Mouse (Mus musculus) duodenum, adult 2 months (tissue): Measurements from ENCODE around the gene Wdr62. TPM values are rescaled to one million over a fixed set of nuclear protein-coding genes. Genes with fewer than 3 reads are reported as not detected.

Source experiments
- polyA plus RNA-seq: library from polyadenylated mRNA; depleted of rRNA; stranded (reverse); fragments of >200 nt; gene quantifications from 2 replicates; pipeline ENCODE4 v1.2.3, GENCODE M21; 2012; ENCODE audit warnings: low replicate concordance; rRNA removed

Gene Wdr62
- 13.0 and 14.3 TPM in 2 replicates for polyA plus RNA-seq

DNA sequence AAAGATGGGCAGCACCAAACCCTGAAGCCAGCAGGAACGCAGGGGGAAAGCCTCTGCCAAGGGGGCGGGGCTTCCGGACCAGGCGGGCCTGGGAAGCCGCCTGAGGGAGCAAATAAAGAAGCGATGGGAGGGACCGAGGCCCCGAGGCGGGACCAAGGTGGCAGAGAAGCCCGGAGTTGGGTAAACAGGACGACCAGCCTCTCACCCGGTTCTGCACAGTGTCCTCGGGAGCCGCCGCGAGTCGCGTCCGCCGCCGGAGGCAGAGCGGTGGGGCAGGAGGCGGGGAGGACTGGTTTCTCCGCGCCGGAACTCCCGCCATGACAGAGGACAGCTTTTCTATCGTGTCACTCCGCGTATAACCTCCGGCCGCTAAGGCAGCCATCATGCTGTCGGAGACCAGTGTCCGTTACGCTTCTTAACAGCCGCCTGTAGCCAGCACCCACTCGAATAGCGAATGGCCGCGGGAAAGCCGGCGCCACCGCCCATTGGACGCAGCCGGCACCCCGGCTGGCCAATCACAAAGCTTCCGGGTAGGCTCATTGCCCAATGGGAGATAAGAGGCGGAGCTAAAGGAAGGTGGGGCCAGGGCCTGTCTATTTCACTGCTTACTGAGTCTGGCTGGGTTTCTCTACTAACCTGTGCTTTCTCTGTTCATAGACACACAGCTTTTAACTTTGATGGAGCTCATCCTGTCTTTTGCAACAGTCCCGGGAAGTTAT lies at the start of gene Wdr62, which contains the start of gene Thap8:
Gene Wdr62 (minus strand): TSS at position 469 of the 719 bp plus-strand sequence.
Gene Thap8 (plus strand): TSS at position 144 of the 719 bp plus-strand sequence.

DNA sequence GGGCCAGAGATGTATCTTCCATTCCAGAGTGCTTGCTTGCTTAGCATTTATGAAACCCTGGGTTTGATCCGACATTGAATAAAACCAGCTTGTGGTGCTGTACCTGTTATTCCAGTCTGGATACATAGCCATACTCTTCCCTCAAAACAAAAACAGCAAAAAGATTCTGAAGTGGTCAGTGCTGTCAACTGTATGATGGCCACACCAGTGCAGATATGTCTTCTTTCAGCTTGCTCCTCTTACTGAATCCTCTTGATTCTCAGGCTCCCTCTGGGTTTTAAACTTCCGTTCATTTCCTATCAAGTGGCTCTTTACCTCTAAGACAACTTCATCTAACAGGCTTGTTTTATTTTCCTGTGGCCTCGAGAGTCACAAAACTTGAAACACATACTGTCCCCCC lies 43.6 kb upstream of the Wdr62 start, which contains the start of gene Sdhaf1:
Gene Sdhaf1 (minus strand): TSS at position 101 of the 400 bp plus-strand sequence.

DNA sequence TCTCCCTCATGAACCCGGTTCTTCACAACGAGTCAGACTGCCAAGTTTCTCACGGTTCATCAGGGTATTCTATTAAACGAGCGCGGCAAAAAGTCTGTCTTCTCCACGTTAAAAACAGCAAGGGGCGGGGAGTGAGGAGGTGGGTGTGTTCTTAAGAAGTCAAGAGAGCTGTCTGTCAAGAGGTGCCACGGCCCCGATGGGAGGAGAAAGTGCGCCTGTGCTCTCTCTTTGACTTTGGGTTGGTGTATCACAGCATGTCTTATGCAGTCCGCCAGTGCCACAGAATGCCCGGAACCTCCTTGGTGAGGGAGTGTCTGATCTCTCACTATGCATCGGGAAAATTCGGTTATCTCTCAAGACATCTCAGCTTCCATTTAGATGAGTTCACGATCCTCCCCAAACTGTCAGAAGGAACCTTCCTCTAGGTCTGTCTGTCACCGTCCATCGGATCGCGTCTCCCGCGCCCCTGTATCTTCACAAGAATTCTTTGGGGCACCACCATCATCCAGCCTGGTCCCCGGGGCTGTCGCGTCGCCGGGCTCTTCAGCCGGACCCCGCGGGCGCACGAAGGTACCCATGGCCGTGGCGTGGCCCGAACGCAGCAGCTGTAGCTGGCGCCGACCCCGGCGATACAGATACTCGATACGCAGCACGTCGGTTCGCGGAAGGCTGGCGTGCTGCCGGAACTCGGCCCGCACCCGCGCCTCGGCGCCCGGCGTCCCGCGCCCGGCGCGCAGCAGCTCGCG lies 41.5 kb upstream of the Wdr62 start, which contains the start of gene E130208F15Rik:
Gene E130208F15Rik (plus strand): TSS at position 202 of the 746 bp plus-strand sequence.

DNA sequence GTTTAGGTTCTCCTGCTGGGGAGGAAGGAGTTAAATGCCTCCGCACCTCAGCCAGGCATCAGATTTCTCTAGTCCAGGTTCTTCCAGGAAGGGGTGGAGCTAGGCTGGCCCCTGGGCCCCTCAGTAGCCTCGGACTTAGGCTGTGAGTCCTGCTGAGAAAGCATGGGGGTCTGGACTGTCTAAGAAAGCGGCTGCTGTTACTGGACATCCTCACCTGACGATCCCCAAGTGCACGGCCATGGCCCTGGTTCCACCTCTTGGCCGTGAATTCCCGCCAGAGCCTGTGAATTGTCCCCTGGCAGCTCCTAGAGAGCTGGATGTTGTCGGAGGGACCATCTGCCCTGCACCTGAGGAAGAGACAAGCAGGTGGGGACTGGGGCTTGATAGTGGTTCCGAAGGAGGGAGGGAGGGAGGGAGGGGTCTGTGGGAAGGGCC lies 34.5 kb upstream of the Wdr62 start, which contains the start of gene Syne4:
Gene Syne4 (plus strand): TSS at position 87 of the 435 bp plus-strand sequence.

DNA sequence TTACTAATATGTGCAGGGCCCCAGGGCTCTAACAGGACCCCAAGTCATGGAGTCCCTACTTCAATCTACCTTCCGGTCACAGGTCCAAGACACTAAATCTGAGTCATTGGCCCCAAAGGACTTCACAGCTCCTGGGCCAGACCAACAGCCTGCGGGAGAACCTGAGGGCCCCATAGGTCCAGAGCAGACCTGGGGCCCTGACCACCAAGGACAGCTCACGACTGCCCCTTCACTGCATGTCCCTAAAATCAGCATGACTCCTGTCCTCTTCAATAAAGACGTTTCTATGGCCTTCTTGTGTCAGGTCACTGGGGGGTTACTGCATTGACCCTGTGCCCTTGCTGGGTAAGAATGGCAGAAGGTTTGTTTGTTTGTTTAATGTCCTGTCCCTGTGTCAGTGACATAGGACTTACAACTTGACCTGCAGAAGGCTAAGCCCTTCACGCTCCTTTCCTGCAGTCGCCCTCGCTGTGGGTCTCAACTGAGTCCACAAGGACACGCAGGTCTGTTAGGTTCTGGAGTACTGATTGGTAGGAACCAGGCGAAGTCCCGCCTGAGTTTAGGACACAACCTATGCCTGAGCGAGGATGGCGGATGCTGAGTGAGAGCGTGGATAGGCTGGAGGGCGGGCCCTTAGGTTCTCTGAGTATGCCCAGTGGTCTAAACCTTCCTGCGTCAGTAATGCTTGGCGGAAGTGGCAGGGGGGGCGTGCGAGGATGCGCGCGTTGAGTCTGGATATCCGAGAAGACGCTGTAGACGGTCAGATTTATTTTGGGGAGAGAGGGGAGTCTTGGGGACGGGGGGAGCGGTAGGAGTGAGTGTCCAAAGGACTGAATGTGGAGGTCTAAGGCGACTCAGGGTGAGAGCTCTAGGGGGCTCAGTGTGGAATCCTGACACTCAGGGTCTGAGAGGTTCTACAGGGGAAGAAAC lies 28.1 kb upstream of the Wdr62 start, which contains the start of gene Alkbh6:
Gene Alkbh6 (plus strand): TSS at position 642 of the 930 bp plus-strand sequence.

DNA sequence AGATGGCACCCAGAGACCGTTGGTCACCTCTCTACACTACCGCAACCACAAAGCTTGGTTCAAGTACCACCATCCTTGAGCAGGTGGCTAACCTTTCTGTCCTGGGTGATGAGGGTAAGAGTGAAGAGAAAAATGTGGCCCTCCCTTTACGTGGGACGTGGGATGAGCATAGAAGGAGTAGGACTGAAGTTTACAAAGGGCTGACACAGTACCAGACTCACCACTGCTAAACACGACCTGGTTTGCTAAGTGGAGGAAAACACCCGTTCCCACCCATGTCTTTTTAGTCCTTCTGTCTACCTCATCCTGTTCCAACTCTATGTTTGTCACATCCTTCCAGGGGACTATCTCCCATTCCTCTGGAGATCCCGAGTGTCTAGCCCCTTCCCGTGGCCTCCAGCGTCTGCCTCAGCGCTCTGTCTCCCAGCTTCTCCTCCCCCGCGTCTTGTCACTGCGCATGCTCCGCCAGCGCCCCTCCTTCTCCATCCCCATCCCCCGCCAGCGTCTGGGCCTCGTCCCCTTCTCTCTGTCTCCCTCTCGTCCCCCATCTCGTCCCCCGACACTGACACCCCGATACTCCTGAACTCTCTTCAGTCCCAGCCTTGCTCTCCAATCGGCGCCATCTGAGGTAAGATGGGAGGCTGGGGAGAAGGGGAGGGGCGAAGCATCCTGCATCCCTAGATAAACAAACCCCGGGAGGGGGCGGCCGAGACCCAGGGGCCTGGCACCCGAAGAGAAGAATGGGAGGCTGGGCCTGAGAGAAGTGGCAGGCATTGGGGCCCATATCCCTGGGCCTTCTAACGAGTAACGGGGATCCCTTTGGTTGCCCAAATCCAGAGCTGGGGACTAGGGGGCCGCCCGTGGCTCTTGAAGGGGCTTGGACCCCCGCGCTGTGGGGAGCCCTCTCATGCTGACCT lies 11.3 kb upstream of the Wdr62 start, which contains the start of gene Clip3:
Gene Clip3 (plus strand): TSS at position 514 of the 917 bp plus-strand sequence.

DNA sequence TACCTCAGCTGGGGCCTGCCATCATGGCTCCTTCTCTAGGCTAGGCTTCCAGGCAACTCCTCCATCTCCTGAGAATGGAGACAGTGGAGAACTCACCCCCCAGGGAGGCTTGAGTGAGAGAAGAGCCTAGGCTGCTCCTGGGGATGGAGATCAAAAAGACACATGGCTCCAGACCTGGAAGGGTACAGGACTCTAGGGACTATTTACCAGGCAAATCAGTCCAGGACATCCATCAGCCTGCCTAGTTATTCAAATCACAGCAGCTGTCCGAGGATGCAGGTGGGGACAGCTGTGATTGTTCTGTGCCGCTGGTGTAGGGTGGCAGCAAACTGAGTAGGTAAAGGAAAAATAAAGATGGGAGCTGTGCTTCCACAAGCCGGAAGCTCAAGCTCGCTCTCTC lies 44.6 kb downstream of the Wdr62 start, which contains the start of gene Ovol3:
Gene Ovol3 (minus strand): TSS at position 101 of the 400 bp plus-strand sequence.

DNA sequence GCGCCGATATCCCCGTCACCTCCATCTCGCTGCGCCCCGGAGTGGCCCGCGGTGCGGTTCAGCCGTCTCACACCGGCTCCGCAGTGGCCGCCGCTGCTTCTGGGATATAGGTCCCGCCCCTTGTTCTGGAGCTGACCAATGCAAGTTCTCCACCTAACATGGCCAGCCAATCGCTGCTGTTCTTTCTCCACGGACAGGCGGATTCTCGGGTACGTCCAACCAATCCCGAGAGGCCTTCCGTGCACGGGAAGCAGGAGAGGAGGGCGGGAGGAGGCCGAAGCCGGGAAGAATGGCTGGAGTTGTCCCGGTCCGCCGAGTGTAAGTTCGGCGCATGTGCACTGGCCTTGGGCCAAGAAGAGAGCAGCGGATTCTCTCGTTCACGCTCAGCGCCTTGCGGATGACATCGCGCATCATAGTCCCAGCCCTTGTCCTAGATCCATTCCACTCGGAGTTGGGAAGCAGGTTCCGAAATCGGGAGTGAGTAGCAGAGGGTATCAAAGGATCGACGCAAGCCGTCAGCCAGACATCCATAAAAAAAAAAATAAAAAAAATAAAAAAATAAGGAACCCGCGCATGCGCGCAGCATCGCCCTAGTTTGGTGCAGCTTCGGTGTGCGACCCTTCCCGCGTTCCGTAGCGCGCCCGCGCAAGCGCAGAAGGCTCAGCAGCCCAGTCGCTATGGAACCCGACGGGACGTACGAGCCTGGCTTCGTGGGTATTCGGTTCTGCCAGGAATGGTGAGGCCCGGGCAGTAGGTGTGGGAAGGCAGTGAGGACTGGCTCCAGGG lies 48.4 kb downstream of the Wdr62 start, which contains the start of the genes Polr2i and Tbcb:
Gene Polr2i (plus strand): TSS at position 280 of the 786 bp plus-strand sequence.
Gene Tbcb (minus strand): TSS at position 604 of the 786 bp plus-strand sequence.

DNA sequence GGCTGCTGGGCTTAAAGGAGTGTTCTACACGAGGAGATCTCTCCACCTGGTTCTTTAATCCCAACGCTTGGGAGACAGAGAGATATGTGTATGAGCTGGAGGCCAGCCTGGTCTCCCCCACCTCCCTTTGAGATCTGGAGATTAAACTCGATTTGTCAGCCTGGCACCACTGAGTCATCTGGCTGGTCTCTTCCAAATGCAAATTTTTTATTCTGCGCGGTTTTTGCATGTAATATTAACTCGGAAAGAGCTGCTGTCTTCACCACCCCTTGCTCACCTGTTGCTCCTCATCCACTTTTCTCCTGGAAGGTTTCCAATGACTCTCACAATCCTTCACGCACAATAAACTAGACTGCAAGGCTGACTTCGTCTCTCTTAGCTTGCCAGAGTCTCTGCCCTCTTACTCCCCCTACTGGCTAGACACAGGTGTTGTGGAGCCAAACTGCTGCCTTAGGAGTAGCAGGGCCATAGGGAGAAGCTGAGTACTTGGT lies 81.7 kb downstream of the Wdr62 start, which contains the start of gene Capns1:
Gene Capns1 (minus strand): TSS at position 331 of the 491 bp plus-strand sequence.

Other genes starting within 250 kb of the Wdr62 start
- 0.19 and 0.42 TPM in 2 replicates for gene Zfp14, start 229.0 kb downstream of the Wdr62 start, polyA plus RNA-seq
- gene Zfp82, start 207.5 kb downstream of the Wdr62 start, polyA plus RNA-seq: 0.07 TPM in 1 of 2 replicates, not detected in the other
- 0.14 TPM in 1 of 2 replicates, not detected in the other for gene Gm26920, start 190.0 kb downstream of the Wdr62 start, polyA plus RNA-seq
- 0.65 and 0.99 TPM in 2 replicates for gene Zfp566, start 189.9 kb downstream of the Wdr62 start, polyA plus RNA-seq
- gene Zfp260, start 185.6 kb downstream of the Wdr62 start, polyA plus RNA-seq: 3.1 and 6.6 TPM in 2 replicates
- 0.23 TPM in 1 of 2 replicates, not detected in the other for gene Zfp382, start 158.5 kb downstream of the Wdr62 start, polyA plus RNA-seq
- 1.4 and 1.6 TPM in 2 replicates for gene Zfp146, start 110.7 kb downstream of the Wdr62 start, polyA plus RNA-seq
- 40.1 and 164 TPM in 2 replicates for gene Cox7a1, start 96.3 kb downstream of the Wdr62 start, polyA plus RNA-seq
- gene Capns1, start 81.6 kb downstream of the Wdr62 start, polyA plus RNA-seq: 492 and 665 TPM in 2 replicates
- gene Polr2i, start 48.5 kb downstream of the Wdr62 start, polyA plus RNA-seq: 76.0 and 78.7 TPM in 2 replicates
- gene Tbcb, start 48.1 kb downstream of the Wdr62 start, polyA plus RNA-seq: 23.6 and 33.8 TPM in 2 replicates
- gene Ovol3, start 44.7 kb downstream of the Wdr62 start, polyA plus RNA-seq: not detected in 2 replicates
- gene Thap8, start 325 bp downstream of the Wdr62 start, polyA plus RNA-seq: 0.14 TPM in 1 of 2 replicates, not detected in the other
- gene Clip3, start 11.3 kb upstream of the Wdr62 start, polyA plus RNA-seq: 3.8 and 4.8 TPM in 2 replicates
- gene Alkbh6, start 28.3 kb upstream of the Wdr62 start, polyA plus RNA-seq: 154 and 160 TPM in 2 replicates
- 9.8 and 29.1 TPM in 2 replicates for gene Syne4, start 34.4 kb upstream of the Wdr62 start, polyA plus RNA-seq
- 1.2 and 2.4 TPM in 2 replicates for gene E130208F15Rik, start 41.3 kb upstream of the Wdr62 start, polyA plus RNA-seq
- gene Sdhaf1, start 43.5 kb upstream of the Wdr62 start, polyA plus RNA-seq: 32.9 and 60.3 TPM in 2 replicates
- gene Lrfn3, start 82.4 kb upstream of the Wdr62 start, polyA plus RNA-seq: 27.9 and 30.8 TPM in 2 replicates
- gene Tyrobp, start 133.3 kb upstream of the Wdr62 start, polyA plus RNA-seq: 49.1 and 124 TPM in 2 replicates
- gene Hcst, start 139.4 kb upstream of the Wdr62 start, polyA plus RNA-seq: 11.5 and 53.7 TPM in 2 replicates
- 5.3 and 8.6 TPM in 2 replicates for gene Nfkbid, start 141.3 kb upstream of the Wdr62 start, polyA plus RNA-seq
- 24.5 and 168 TPM in 2 replicates for gene Aplp1, start 165.1 kb upstream of the Wdr62 start, polyA plus RNA-seq
- 0.39 TPM in 1 of 2 replicates, not detected in the other for gene Kirrel2, start 177.3 kb upstream of the Wdr62 start, polyA plus RNA-seq
- gene Nphs1, start 177.9 kb upstream of the Wdr62 start, polyA plus RNA-seq: 2.5 TPM in 1 of 2 replicates, not detected in the other
- gene Prodh2, start 213.2 kb upstream of the Wdr62 start, polyA plus RNA-seq: 2.3 and 37.6 TPM in 2 replicates